Mouse (Mus musculus) cortical plate, adult 2 months (tissue): Measurements from ENCODE around the gene Pqbp1. TPM values are rescaled to one million over a fixed set of nuclear protein-coding genes. Genes with fewer than 3 reads are reported as not detected.

Source experiments
- H3K27ac ChIP-seq: fragments of 200-500 bp; 2 replicates; pipeline ENCODE4 v1.5.1; 2012; ENCODE audit warnings: low read length, control low read depth, inconsistent platforms; ENCODE audit not compliant: insufficient read depth
- H3K4me1 ChIP-seq: fragments of 200-500 bp; 2 replicates; pipeline ENCODE4 v1.6.1; 2011; ENCODE audit warnings: low read length; ENCODE audit not compliant: control insufficient read depth, insufficient read depth
- H3K4me3 ChIP-seq: fragments of 200-500 bp; 2 replicates; pipeline ENCODE4 v1.5.1; 2011; ENCODE audit warnings: mild to moderate bottlenecking, low read length, control low read depth; ENCODE audit not compliant: insufficient read depth
- CTCF ChIP-seq: fragments of 200-500 bp; IDR thresholded peaks from 2 replicates; pipeline ENCODE4 v1.5.1; 2011; ENCODE audit warnings: mild to moderate bottlenecking, control low read depth, low read length; ENCODE audit not compliant: insufficient read depth; ENCODE audit errors: extremely low read depth
- POLR2A ChIP-seq: fragments of 200-500 bp; IDR thresholded peaks from 2 replicates; pipeline ENCODE4 v1.6.1; 2011; ENCODE audit warnings: mild to moderate bottlenecking, low read length, control low read depth; ENCODE audit not compliant: insufficient read depth; ENCODE audit errors: extremely low read depth
- polyA plus RNA-seq: library from polyadenylated mRNA; depleted of rRNA; stranded (reverse); fragments of >200 nt; gene quantifications from 2 replicates; pipeline ENCODE4 v1.2.3, GENCODE M21; 2012; rRNA removed

Pqbp1 gene
- 137 and 157 TPM in 2 replicates for polyA plus RNA-seq

GRCm38 (mm10) chrX:7898880-7899874 lies at the start of gene Pqbp1, which contains the start of gene Timm17b:
Gene Pqbp1, minus strand, starts transcription at chrX:7899269.
Gene Timm17b, plus strand, starts transcription at chrX:7899357.
- peak within 1 kb of the TSS; percentile 56 for H3K4me3 ChIP-seq
- TF ChIP-seq POLR2A = peak; percentile 60
- TF ChIP-seq CTCF = no peak

GRCm38 (mm10) chrX:7947900-7948492 lies 48.9 kb upstream of the Pqbp1 start:
- H3K4me1 ChIP-seq = 0 out of 2 replicates have a peak, but pooled peaks cover 2% of the 10 kb centered on the region
- TF ChIP-seq CTCF (no peak), POLR2A (0 out of 2 replicates have a peak, but pooled peaks have one; percentile 35)
- H3K4me3 ChIP-seq = peak overlapping the region; percentile 48
- H3K27ac ChIP-seq = peak overlapping the region; percentile 38; the same call in 1 of the 2 replicates

More at GRCm38 (mm10) chrX:7898880-7899874, at the start of gene Pqbp1, which contains the start of gene Timm17b:
- Histone ChIP-seq H3K27ac (peak within 1 kb of the TSS; percentile 66), H3K4me1 (no peaks in the 10 kb centered on the region; the same call in 1 of the 2 replicates)

DNA sequence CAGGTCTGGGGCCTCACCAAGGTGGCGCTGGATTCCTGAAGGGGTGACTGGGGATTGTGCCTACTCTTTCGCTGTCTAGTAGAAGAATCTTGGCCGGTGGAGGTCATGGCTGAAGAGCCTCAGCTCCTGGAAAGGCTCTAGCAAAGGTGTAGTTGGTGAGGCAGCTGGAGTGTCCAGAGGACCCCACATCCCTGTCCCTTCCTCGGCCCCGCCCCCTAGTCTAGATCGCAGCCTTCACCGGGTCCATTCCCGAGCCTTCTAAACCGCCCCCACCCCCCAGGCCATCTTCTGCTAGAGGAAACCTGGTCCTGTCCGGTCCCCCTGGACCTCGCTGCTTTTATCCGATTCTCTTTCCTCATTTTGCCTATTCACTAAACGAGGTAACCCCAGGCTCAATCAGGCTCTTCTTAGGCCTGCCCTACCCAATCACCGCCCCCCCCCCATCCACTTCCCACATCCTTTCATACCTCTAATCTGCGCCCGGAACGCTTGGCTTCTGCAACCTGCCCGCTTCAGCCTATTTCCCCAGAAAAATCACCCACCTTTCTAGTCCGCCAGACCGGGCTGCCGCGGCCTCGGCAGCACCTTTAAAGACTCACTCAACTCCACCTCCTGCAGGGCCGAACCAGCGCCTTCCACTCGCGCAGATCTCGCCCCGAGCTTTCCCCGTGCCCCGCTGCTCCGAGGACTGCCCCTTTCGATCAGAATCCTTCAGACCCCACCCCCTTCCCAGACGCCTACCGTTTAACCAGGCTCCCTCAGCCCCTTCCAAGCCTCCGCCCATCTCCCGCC lies 48.2 kb upstream of the Pqbp1 start, which contains the start of gene Hdac6:
TSS of gene Hdac6 (minus strand) at position 782 of the 792 bp plus-strand sequence.
- Histone ChIP-seq H3K4me3 (peak within 1 kb of the TSS; percentile 48), H3K4me1 (0 out of 2 replicates have a peak, but pooled peaks cover 2% of the 10 kb centered on the region), H3K27ac (peak within 1 kb of the TSS; percentile 38; the same call in 1 of the 2 replicates)
- TF ChIP-seq POLR2A = peak; percentile 56; the same call in 1 of the 2 replicates
- TF ChIP-seq CTCF = no peak

DNA sequence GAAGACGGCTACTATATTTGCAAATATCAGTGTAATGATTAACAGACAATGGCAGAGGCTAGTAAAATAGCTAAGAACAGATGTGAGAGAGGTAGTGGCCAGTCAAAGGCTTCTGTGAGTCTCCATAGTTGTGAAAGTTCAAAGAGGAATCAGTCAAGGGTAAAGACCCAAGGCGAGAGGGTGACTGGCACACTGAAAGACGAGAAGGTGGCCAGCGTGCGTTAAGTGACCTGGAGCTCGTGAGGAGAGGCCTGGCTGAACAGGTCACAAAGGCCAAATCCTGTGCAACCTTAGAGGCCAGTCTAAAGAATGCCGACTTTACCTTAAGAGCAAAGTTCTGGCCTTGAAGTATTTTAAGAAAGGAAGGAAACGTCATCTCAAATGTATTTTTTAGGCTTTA lies 46.5 kb upstream of the Pqbp1 start:
- no peak overlapping the region for H3K27ac ChIP-seq
- 0 out of 2 replicates have a peak, but pooled peaks cover 2% of the 10 kb centered on the region for H3K4me1 ChIP-seq
- no peak for TF ChIP-seq POLR2A
- TF ChIP-seq CTCF = no peak
- no peak overlapping the region for H3K4me3 ChIP-seq

DNA sequence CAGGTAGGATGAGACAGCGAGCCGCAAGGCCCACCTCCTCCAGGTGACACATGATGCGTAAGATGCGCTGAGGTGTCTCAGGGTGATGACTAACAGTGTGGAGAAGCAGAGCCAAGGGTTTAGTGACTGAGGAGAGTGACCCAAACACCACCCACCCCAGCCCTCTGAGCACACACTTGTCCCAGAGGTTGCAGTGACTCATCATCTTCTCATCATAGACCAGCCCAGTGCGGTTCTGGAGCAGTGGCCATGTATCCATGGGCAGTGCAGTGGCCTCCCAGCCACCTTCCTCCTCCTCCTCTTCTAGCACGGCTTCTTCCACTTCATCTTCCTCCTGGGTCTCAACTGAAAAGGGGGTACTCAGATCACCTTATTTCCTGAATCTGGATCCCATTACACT lies 38.6 kb upstream of the Pqbp1 start:
- Histone ChIP-seq H3K4me1 (no peaks in the 10 kb centered on the region), H3K27ac (no peak overlapping the region), H3K4me3 (no peak overlapping the region)
- no peak for TF ChIP-seq POLR2A
- TF ChIP-seq CTCF = no peak

GRCm38 (mm10) chrX:7936874-7937273 lies 37.8 kb upstream of the Pqbp1 start:
- no peak overlapping the region for H3K27ac ChIP-seq
- H3K4me3 ChIP-seq = no peak overlapping the region
- TF ChIP-seq POLR2A (no peak), CTCF (no peak)
- no peaks in the 10 kb centered on the region for H3K4me1 ChIP-seq

DNA sequence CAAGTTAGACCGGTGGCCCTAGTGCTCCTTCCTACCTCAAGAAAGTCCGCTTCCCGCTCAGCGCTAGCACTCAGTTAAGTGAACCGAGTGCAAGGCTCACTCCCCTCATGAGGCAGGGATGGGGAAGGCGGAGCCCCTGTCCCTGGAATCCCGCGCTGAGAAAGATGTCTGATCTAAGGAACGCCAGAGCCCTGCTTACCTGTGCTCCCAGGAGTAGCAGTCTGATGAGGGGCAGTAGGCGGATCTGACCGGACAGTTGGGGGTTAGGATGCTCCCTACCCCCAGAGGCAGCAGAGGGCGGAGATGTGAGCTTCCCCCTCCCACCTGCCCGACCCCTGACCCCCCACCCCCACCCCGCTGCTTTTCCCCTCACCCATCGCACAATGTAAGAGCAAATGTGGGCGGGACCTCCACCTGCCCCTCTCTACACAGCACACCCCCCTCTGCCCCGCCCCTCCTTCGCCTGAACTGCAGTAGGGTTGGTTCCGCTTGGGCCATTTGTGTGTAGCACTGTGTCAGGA lies 29.3 kb upstream of the Pqbp1 start, which contains the start of gene Eras:
TSS of gene Eras (minus strand) at position 338 of the 521 bp plus-strand sequence.
- no peak for TF ChIP-seq CTCF
- TF ChIP-seq POLR2A = no peak
- no peak within 1 kb of the TSS for H3K4me3 ChIP-seq
- H3K27ac ChIP-seq = no peak within 1 kb of the TSS
- no peaks in the 10 kb centered on the region for H3K4me1 ChIP-seq

GRCm38 (mm10) chrX:7927116-7927515 lies 28.0 kb upstream of the Pqbp1 start:
- Histone ChIP-seq H3K4me1 (no peaks in the 10 kb centered on the region), H3K27ac (no peak overlapping the region), H3K4me3 (no peak overlapping the region)
- TF ChIP-seq CTCF (no peak), POLR2A (no peak)

- Histone ChIP-seq H3K27ac (no peak overlapping the region), H3K4me3 (no peak overlapping the region)
- TF ChIP-seq POLR2A (no peak), CTCF (no peak)
Observed at GRCm38 (mm10) chrX:7926266-7926665, 27.2 kb upstream of the Pqbp1 start.

More at GRCm38 (mm10) chrX:7926266-7926665, 27.2 kb upstream of the Pqbp1 start:
- no peaks in the 10 kb centered on the region for H3K4me1 ChIP-seq
